Mouse (Mus musculus) heart, embryonic 15.5 days (tissue): ENCODE data around the gene Plekha6. TPM values are rescaled to one million over a fixed set of nuclear protein-coding genes. Genes with fewer than 3 reads are reported as not detected.

ENCODE experiments used
- ATAC-seq: fragments of 200-750 bp; cut with Nextera tagmentation; replicated peaks from 2 replicates; pipeline ENCODE4 v1.8.0; 2017; ENCODE audit warnings: low read depth, moderate TSS enrichment; ENCODE audit not compliant: insufficient number of reproducible peaks, insufficient read depth, low FRiP score
- H3K27ac ChIP-seq: fragments of 300-500 bp; sonication (generic); 2 replicates; pipeline ENCODE4 v1.5.1; 2015; ENCODE audit warnings: mild to moderate bottlenecking, inconsistent platforms
- H3K27me3 ChIP-seq: fragments of 300-500 bp; sonication (generic); 2 replicates; pipeline ENCODE4 v1.6.1; 2015; ENCODE audit warnings: inconsistent platforms
- H3K36me3 ChIP-seq: fragments of 300-500 bp; sonication (generic); 2 replicates; pipeline ENCODE4 v1.6.1; 2015; ENCODE audit warnings: mild to moderate bottlenecking, inconsistent platforms
- H3K4me1 ChIP-seq: fragments of 300-500 bp; sonication (generic); replicated peaks from 2 replicates; pipeline ENCODE4 v1.6.1; 2015; ENCODE audit warnings: inconsistent platforms
- H3K4me2 ChIP-seq: fragments of 300-500 bp; sonication (generic); 2 replicates; pipeline ENCODE4 v1.6.1; 2015; ENCODE audit warnings: inconsistent platforms, mild to moderate bottlenecking, moderate library complexity
- H3K4me3 ChIP-seq: fragments of 300-500 bp; sonication (generic); 2 replicates; pipeline ENCODE4 v1.5.1; 2015; ENCODE audit warnings: mild to moderate bottlenecking, inconsistent platforms
- H3K9ac ChIP-seq: fragments of 300-500 bp; sonication (generic); 2 replicates; pipeline ENCODE4 v1.6.1; 2015; ENCODE audit warnings: mild to moderate bottlenecking, inconsistent platforms
- H3K9me3 ChIP-seq: fragments of 300-500 bp; sonication (generic); replicated peaks from 2 replicates; pipeline ENCODE4 v1.6.1; 2016; ENCODE audit warnings: inconsistent platforms
- WGBS: fragments of 180-500 bp; shearing (Covaris S2); methylation state at CpG from one replicate; pipeline ENCODE4 v1.1.7; 2015; ENCODE audit warnings: mixed read lengths; 5-methylcytosine and 5-hydroxymethylcytosine counted together
- polyA plus RNA-seq: library from polyadenylated mRNA; unstranded; fragments of >200 nt; fragmentation: Nextera tagmentation; extraction: Ambion mirVana; gene quantifications from 2 replicates; pipeline ENCODE4 v1.2.1, GENCODE M21; 2015

Plekha6 gene
- polyA plus RNA-seq, 1 experiment from 2014 or later: 12.2 TPM

DNA sequence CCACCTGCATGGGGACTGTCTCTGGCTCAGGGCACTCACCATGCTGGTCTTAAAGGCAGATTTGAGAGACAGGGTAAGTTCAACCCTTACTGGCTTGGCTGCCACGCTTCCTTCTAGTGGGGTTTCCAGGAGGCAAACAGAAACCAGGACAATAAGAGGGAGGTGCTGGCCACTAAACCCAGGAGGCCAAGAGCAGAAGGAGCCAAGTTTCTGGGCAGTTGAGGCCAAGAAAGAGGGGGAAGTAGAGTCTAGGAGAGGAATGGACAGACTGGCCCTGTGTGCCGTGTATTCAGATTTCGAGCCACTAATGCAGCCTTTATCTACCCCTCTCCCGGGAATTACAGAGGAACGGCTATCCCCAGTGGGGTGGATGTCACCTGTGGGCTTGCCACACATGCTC is 83.2 kb downstream of the Plekha6 start:
- ATAC-seq: no peak
- no peaks in the 10 kb centered on the region for H3K9me3 ChIP-seq
- peak overlapping the region; percentile 39 for H3K4me3 ChIP-seq
- H3K36me3 ChIP-seq: no peaks in the 10 kb centered on the region
- WGBS: 57% methylated on average over 5 of the region's 5 CpGs
- H3K9ac ChIP-seq: peak overlapping the region; percentile 40; the same call in 1 of the 2 replicates
- H3K27me3 ChIP-seq: no peaks in the 10 kb centered on the region
- peak overlapping the region; percentile 55 for H3K4me2 ChIP-seq
- peak overlapping the region; percentile 44; the same call in 1 of the 2 replicates for H3K27ac ChIP-seq
- H3K4me1 ChIP-seq: peaks cover 67% of the 10 kb centered on the region

DNA sequence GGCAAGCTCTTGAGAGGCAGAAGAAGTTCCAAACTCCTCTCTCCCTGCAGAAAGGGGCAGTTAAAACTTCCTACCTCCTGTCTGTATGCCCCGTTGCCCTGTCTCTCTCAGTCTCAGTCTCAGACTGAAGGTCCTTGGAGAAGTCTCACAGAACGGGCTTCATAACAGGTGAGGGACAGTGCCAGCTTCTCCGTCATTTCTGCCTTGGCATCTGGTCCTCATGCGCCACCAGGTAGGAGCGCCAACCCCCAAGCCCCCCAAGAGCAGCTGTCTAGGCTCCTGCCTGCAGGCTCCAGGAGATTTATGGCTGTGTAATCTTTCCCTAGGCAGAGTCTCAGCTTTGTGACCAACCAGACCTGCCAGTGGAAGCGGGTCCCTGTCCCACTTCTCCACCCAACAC is 86.8 kb downstream of the Plekha6 start:
- Histone ChIP-seq H3K36me3 (no peaks in the 10 kb centered on the region), H3K4me3 (no peak overlapping the region), H3K4me1 (peaks cover 76% of the 10 kb centered on the region), H3K27me3 (no peaks in the 10 kb centered on the region), H3K9me3 (no peaks in the 10 kb centered on the region), H3K9ac (no peak overlapping the region), H3K4me2 (no peak overlapping the region), H3K27ac (peak overlapping the region; percentile 73)
- ATAC-seq: no peak
- 83% methylated on average over 6 of the region's 6 CpGs for WGBS

DNA sequence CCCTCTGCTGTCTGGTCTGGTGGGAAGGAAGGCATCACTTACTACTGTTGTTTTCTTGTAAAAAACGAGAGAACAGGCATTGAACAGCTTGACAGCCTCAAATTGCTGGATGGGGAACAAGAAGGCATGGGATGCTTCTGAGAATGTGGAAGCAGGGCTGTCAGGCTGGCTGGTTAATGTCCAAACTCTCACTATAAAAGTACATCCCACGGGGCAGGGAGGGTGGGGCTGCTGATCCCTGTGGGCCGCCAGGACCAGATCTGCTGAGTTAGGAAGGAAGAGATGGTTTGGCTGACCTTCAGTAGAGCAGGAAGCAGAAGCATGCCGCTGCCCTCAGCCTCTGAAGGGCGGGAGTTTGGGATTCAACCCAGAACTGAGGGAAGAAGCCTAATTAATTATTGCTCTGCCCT is 87.6 kb downstream of the Plekha6 start:
- Histone ChIP-seq H3K4me1 (peaks cover 76% of the 10 kb centered on the region), H3K27ac (peak overlapping the region; percentile 73), H3K27me3 (no peaks in the 10 kb centered on the region), H3K36me3 (no peaks in the 10 kb centered on the region), H3K4me3 (no peak overlapping the region), H3K4me2 (no peak overlapping the region), H3K9me3 (no peaks in the 10 kb centered on the region), H3K9ac (0 out of 2 replicates have a peak overlapping the region, but pooled peaks have one; percentile 28)
- 20% methylated on average over 5 of the region's 5 CpGs for WGBS
- ATAC-seq: peak; percentile 41; the same call in 1 of the 2 replicates

DNA sequence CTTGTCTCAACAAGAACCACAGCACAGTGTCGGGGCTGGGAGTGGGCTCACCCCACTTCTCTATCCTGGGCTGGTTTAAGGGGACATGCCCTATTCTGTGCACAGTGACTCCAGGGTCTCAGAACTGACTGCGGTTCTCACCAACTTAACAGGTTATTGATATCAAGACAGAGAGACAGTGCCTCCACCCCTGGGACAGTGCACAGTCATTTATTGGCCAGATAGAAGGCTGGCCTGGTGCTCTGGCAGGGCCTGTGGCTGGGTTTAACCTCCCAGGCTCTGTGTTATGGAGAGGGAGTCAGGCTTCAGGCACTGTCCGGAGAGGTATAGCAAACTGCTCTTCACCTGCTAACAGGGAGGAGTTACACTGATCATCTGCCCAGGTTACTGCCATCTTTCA is 88.2 kb downstream of the Plekha6 start:
- H3K4me3 ChIP-seq: no peak overlapping the region
- H3K4me2 ChIP-seq: no peak overlapping the region
- peak overlapping the region; percentile 31; the same call in 1 of the 2 replicates for H3K9ac ChIP-seq
- H3K27me3 ChIP-seq: no peaks in the 10 kb centered on the region
- H3K9me3 ChIP-seq: no peaks in the 10 kb centered on the region
- H3K27ac ChIP-seq: peak overlapping the region; percentile 73
- H3K36me3 ChIP-seq: no peaks in the 10 kb centered on the region
- H3K4me1 ChIP-seq: peaks cover 72% of the 10 kb centered on the region
- 66% methylated on average over 3 of the region's 3 CpGs for WGBS
- no peak for ATAC-seq

DNA sequence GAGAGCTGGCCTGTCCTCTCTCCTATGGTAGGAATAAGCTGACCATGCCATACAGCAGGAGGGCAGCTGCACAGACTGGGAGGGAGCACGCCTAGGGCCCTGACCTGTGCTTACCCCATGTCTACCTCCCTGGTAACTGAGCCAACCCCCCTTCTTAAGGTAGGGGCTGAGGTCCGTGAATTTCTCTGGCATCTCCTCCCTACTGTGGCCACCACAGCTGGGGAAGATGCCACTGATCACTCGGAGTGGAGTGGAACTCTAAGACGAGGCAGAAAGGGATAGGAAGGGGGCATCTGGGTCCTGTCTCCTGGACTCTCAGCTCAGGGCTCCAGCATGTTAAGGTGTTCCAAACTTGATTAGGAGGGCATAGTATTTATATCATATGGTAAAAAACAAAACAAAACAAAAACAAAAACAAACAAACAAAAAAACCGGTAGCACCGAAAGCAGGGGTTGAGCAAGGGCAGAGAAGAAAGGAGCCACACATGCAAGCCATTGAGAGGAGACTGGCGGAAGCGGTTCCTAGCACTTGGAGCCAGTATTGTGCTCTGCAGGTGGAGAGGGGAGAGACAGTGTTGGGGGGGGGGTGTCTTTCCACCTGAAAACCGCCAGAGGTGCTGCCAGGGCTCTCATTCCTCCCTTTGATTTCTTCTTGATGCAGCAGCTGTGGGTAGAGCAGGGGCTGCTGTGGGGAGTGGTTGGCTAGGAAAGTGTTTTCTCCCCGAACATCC is 89.0 kb downstream of the Plekha6 start:
- H3K27me3 ChIP-seq: no peaks in the 10 kb centered on the region
- no peaks in the 10 kb centered on the region for H3K9me3 ChIP-seq
- 42% methylated on average over 10 of the region's 10 CpGs for WGBS
- H3K9ac ChIP-seq: 0 out of 2 replicates have a peak overlapping the region, but pooled peaks have one; percentile 31
- no peak overlapping the region for H3K4me3 ChIP-seq
- no peak for ATAC-seq
- no peak overlapping the region for H3K4me2 ChIP-seq
- peak overlapping the region; percentile 73 for H3K27ac ChIP-seq
- H3K4me1 ChIP-seq: peaks cover 69% of the 10 kb centered on the region
- H3K36me3 ChIP-seq: no peaks in the 10 kb centered on the region

DNA sequence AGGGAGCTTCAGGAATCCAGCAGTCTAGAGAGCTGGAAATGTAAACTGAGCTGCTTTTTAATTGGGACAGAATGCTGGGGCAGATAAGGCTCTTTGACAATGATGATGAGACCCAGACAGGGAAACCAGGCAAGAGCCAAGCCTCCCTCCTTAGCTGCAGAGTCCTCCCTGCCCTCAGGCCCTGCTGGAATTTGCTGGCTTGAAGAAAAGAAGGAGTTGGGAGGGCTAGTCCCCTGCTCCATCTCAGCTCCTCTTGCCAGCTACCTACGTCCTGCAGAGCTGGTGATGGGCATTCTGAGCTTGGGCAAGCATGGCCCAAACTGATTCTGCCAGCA is 89.5 kb downstream of the Plekha6 start:
- H3K9ac ChIP-seq: 0 out of 2 replicates have a peak overlapping the region, but pooled peaks have one; percentile 10
- no peaks in the 10 kb centered on the region for H3K27me3 ChIP-seq
- 12% methylated on average over 1 of the region's 1 CpGs for WGBS
- H3K4me3 ChIP-seq: no peak overlapping the region
- H3K9me3 ChIP-seq: no peaks in the 10 kb centered on the region
- peak overlapping the region; percentile 73 for H3K27ac ChIP-seq
- H3K4me1 ChIP-seq: peaks cover 71% of the 10 kb centered on the region
- no peaks in the 10 kb centered on the region for H3K36me3 ChIP-seq
- no peak for ATAC-seq
- no peak overlapping the region for H3K4me2 ChIP-seq

DNA sequence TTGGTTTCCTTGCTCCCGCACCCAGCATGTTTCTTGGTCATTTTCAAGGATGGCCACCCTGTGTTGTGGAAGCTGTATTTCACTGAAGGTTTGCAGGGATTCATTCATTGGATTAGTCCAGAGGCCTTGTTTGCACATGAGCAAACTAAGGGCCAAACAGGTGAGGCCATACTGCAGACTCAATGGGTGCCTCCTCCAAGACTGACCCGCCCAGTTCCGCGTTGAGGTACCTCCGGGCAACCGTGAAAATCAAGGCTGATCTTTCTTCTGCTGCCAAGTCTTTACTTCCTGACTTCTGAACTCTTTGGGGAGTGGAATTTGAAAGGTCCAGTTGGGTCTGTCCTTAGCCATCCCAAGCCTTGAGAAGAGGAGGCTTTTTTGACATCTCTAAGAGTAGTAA is 90.2 kb downstream of the Plekha6 start:
- Histone ChIP-seq H3K4me2 (no peak overlapping the region), H3K27ac (peak overlapping the region; percentile 73), H3K9ac (no peak overlapping the region), H3K4me3 (no peak overlapping the region), H3K36me3 (no peaks in the 10 kb centered on the region), H3K9me3 (no peaks in the 10 kb centered on the region), H3K4me1 (peaks cover 71% of the 10 kb centered on the region), H3K27me3 (no peaks in the 10 kb centered on the region)
- WGBS: 68% methylated on average over 6 of the region's 6 CpGs
- no peak for ATAC-seq

DNA sequence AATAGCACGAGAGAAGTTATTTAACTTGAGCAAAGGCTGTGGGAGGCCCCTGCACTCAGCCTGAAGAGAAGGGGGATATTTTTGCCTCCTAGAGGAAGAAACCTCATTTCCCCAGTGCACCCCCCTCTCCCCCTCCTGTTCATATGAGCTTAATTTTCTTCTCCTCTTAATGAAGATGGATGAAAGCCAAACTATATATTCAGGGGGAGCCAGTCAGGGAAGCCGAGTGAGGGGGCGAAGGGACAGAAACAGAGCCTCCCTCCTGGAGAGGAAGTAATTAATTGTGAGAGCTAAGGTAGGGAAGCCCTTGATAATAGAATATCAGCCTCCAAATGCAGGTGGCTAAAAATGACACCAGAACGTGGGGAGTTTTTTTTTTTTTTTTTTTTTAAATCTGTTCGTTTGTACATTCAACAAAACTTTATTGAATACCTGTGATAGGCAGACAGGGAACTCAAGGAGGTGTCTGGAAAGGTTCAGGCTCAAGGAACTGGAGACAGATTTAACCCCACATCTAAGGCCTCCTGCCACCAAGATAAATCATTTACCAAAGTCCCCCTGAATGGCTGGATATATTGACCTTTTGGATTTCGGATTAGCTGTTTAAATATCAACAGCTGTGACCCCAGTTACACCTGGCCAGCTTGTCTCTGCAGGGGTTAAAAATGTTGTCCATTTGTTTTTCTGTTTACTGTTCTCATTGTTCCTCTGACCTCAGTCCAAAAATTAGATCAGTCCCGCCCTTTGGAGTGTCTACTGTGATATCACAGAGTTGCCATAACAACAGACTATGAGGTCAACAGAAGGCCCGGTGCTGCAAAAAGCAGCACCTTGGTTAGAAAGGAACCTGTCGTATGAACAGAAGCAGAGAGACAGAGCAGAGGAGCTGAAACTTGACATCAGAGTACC is 91.1 kb downstream of the Plekha6 start:
- WGBS: 35% methylated on average over 9 of the region's 9 CpGs
- ATAC-seq: no peak
- no peak overlapping the region for H3K9ac ChIP-seq
- H3K4me3 ChIP-seq: no peak overlapping the region
- H3K4me2 ChIP-seq: peak overlapping the region; percentile 24
- H3K36me3 ChIP-seq: no peaks in the 10 kb centered on the region
- peak overlapping the region; percentile 59 for H3K27ac ChIP-seq
- H3K4me1 ChIP-seq: peaks cover 71% of the 10 kb centered on the region
- no peaks in the 10 kb centered on the region for H3K9me3 ChIP-seq
- no peaks in the 10 kb centered on the region for H3K27me3 ChIP-seq

DNA sequence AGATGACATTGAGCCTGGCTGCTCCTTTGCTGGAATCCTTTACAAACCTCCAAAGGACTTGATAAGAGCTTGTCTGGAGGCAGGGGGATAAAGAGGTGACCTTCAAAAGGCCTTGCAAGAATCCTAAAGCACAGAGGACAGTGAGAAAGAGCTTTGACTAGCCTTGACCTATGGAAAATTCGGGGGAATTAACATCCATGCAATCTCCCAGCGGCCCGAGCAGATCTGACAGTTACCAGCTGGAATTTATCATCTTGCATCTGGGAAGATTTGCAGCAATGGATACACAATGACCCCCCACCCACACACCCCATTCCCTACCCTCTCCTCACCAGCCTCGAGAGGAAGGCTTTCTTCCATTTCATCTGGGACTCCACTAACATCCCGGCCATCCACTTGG is 91.8 kb downstream of the Plekha6 start:
- H3K4me2 ChIP-seq: peak overlapping the region; percentile 24
- peak overlapping the region; percentile 21; the same call in 1 of the 2 replicates for H3K9ac ChIP-seq
- no peaks in the 10 kb centered on the region for H3K27me3 ChIP-seq
- H3K4me1 ChIP-seq: peaks cover 68% of the 10 kb centered on the region
- no peaks in the 10 kb centered on the region; the same call in 1 of the 2 replicates for H3K36me3 ChIP-seq
- H3K9me3 ChIP-seq: no peaks in the 10 kb centered on the region
- no peak for ATAC-seq
- 33% methylated on average over 5 of the region's 5 CpGs for WGBS
- no peak overlapping the region for H3K4me3 ChIP-seq
- peak overlapping the region; percentile 59 for H3K27ac ChIP-seq

DNA sequence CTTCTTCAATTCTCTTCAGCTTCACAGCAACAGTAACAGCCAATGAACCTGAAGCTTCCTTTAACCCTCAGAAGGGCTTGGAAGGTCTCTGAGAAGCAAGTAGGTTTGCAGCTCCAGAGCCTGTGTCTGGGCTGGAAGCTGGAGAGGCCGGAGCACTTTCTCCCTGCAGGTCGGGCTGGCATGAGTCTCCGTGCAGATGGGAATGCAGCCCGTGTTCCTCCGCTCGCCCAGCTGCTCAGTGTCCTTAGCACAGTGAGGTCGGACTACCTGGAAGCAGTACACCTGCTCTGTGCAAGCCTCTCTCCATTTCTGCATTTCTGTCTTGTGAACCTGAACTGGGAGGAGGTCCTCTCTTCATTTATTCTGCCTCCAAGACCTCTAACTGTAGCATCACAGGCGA is 92.3 kb downstream of the Plekha6 start:
- Histone ChIP-seq H3K36me3 (no peaks in the 10 kb centered on the region; the same call in 1 of the 2 replicates), H3K27me3 (no peaks in the 10 kb centered on the region), H3K9ac (0 out of 2 replicates have a peak overlapping the region, but pooled peaks have one; percentile 21), H3K4me3 (no peak overlapping the region), H3K4me2 (peak overlapping the region; percentile 24), H3K9me3 (no peaks in the 10 kb centered on the region), H3K4me1 (peaks cover 62% of the 10 kb centered on the region), H3K27ac (peak overlapping the region; percentile 59)
- ATAC-seq: no peak
- 64% methylated on average over 8 of the region's 8 CpGs for WGBS

DNA sequence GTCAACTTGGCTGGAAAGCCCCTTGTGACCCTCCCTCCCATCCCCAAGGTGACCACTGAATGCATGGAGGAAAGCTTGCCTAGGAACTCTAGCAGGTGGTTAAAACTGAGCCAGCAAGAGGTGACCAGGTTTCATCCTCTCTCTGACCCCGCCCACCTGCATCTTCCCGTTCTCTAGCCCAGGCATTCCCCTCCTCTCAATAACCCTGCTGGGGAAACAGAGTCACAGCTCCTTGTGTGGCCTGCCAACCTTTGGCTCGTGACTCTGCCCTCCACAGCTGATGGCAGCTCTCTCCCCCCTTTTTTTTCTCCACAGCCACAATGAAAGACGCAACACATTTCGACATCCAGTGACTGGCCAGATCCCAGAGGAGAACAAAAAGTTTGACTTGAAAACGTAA is 94.7 kb downstream of the Plekha6 start:
- peaks cover 39% of the 10 kb centered on the region for H3K4me1 ChIP-seq
- no peak overlapping the region for H3K27ac ChIP-seq
- no peak overlapping the region for H3K4me2 ChIP-seq
- H3K4me3 ChIP-seq: no peak overlapping the region
- 78% methylated on average over 6 of the region's 6 CpGs for WGBS
- no peak overlapping the region for H3K9ac ChIP-seq
- H3K9me3 ChIP-seq: no peaks in the 10 kb centered on the region
- no peak for ATAC-seq
- peaks cover 8% of the 10 kb centered on the region; the same call in 1 of the 2 replicates for H3K36me3 ChIP-seq
- no peaks in the 10 kb centered on the region for H3K27me3 ChIP-seq
